Mouse (Mus musculus): ENCODE measurements around the gene Marveld1.

Marveld1 gene

GRCm38 (mm10) chr19:42170025-42170969, 23.1 kb downstream of the Marveld1 start:
- peak; percentile 86 to 94 for DNase-seq (ENCODE audit: low spot score in 2 of 2)

GRCm38 (mm10) chr19:42176841-42177240, 29.6 kb downstream of the Marveld1 start:
- no peak for DNase-seq (ENCODE audit: low spot score in 2 of 2)

- no peak for DNase-seq (ENCODE audit: low spot score in 2 of 2)
Measured at GRCm38 (mm10) chr19:42177461-42177860, 30.3 kb downstream of the Marveld1 start.

DNA sequence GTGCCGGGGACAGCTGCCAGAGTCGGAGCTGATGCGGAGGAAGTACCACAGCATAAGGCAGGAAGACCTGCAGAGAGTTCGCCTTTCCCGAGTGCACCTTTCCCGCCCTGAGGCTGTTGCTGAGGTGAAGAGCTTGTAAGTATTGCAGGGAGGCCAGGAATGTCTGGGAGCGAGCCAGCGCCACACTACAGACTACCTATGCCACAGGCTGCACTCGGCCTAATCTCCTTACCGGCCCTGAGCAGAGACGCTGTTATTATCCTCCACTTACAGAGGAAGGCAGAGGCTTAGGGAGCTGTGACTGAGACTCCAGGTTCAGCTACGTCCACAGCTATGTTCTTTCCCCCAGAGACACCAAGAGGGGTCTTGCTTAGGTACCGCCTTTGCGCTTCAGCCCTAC, 32.2 kb downstream of the Marveld1 start:
- DNase-seq (ENCODE audit: low spot score in 2 of 2) = no peak

- no peak for DNase-seq (ENCODE audit: low spot score in 2 of 2)
Measured at GRCm38 (mm10) chr19:42182673-42183072, 35.5 kb downstream of the Marveld1 start.

GRCm38 (mm10) chr19:42189735-42190134, 42.5 kb downstream of the Marveld1 start:
- DNase-seq (ENCODE audit: low spot score in 2 of 2) = no peak

DNA sequence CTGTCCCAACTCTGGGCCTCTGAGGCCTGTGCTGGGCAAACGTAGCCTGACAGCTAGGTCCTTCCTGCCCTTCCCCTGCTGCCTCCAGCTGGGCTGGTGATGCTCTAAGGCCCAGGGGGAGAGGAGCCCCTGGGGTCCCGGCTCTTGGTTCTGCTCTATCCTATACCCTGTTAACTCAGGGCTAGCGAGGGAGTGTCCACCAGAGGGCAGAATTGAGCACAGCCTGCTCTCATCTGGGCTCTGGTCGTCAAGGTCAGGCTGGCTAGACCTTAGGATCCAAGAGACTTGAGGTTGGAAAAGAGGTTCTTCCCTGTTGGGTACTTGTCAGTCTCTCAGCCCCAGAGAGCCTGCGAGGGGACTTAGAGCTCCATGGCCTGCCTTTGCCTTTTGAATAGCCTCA, 43.3 kb downstream of the Marveld1 start:
- peak in 1 of 2 experiments; percentile 45 for DNase-seq (ENCODE audit: low spot score in 2 of 2)

- no peak for DNase-seq (ENCODE audit: low spot score in 2 of 2)
Measured at GRCm38 (mm10) chr19:42193311-42193710, 46.1 kb downstream of the Marveld1 start.

DNA sequence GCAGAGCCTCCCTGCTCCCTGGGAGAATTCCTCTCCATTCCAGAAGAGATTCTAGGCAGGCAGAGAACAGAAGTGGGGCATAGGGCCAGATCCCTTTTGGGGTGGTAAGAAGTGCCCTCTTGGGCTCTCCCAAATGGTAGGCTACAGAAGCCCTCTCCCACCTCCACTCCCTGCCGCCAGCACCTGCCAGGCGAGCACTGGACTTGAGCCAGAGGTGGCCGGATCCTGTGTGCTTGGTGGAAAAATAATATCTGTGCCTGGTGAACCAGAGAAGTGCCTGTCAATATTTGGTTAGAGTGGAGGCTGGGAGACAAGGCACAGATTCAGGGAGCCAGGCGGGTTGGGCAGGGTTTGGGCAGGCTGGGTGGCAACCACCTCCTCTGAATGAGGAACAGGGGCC, 49.2 kb downstream of the Marveld1 start:
- no peak for DNase-seq (ENCODE audit: low spot score in 2 of 2)

- DNase-seq (ENCODE audit: low spot score in 2 of 2) = no peak
Measured at GRCm38 (mm10) chr19:42197066-42197465, 49.9 kb downstream of the Marveld1 start.

DNA sequence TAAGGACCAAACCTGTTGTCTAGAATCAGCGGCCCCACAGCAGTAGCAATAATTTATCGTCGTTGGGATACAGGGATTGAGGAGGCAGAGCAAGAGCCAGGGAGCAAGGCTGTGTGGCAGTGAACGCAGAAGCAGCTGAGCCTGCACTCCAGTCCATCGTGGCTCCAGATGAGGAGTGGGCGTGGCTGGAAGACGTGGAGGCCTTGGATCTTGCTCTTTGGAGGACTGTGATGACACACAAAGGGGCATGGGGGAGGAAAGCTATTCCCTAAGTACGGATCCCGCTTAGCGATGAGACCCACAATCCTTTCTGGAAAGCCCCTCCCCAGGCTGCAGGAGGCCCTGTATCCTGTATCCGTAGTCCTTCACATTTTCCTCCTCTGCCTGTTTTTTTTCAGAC, 50.8 kb downstream of the Marveld1 start:
- DNase-seq (ENCODE audit: low spot score in 2 of 2) = no peak
